Mouse (Mus musculus) lung, adult 2 months (tissue): ENCODE data around the gene Mob1b. TPM values are rescaled to one million over a fixed set of nuclear protein-coding genes. Genes with fewer than 3 reads are reported as not detected.

Experiments used
- DNase-seq: peaks from one replicate; pipeline ENCODE4 v3.0.0; 2022
- H3K4me1 ChIP-seq: fragments of 200-500 bp; 2 replicates; pipeline ENCODE4 v1.6.1; 2011; ENCODE audit warnings: low read length; ENCODE audit not compliant: control insufficient read depth, insufficient read depth
- H3K4me3 ChIP-seq: fragments of 200-500 bp; replicated peaks from 2 replicates; pipeline ENCODE3; 2011; ENCODE audit warnings: low read depth, mild to moderate bottlenecking, control low read depth, low read length; ENCODE audit errors: extremely low read depth
- CTCF ChIP-seq: fragments of 200-500 bp; IDR thresholded peaks from 2 replicates; pipeline ENCODE4 v1.5.1; 2011; ENCODE audit warnings: mild to moderate bottlenecking, low read length, control low read depth; ENCODE audit not compliant: insufficient read depth
- POLR2A ChIP-seq: fragments of 200-500 bp; IDR thresholded peaks from 2 replicates; pipeline ENCODE4 v1.6.1; 2011; ENCODE audit warnings: low read depth, mild to moderate bottlenecking, control low read depth, low read length, borderline replicate concordance; ENCODE audit errors: extremely low read depth
- WGBS: fragments of 180-500 bp; shearing (Covaris S2); methylation state at CpG from one replicate; pipeline ENCODE4 v1.1.7; 2018; 5-methylcytosine and 5-hydroxymethylcytosine counted together
- polyA plus RNA-seq: library from polyadenylated mRNA; depleted of rRNA; stranded (reverse); fragments of >200 nt; gene quantifications from 2 replicates; pipeline ENCODE4 v1.2.3, GENCODE M21; 2012

Gene Mob1b
- polyA plus RNA-seq, 1 experiment: 7.1 TPM

DNA sequence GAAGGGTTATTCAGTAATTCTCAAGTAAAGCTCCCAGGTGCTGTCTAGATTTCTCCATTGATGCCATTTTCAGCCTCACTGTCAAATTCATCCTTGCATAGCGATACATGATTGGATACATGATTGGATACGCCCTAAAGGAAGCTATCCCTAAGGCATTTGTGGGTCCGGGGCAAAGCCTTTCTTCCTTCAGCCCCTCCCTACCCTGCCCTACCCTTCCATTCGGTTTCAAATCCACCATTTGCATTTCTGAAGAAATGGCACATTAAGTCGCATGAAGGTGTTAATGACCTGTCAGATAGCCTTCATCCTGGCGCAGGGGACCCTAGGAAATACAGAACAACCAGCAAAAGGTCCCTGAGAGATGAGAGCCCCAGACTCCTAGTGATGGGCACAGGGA lies 35.3 kb upstream of the Mob1b start:
- 18% methylated on average over 6 of the region's 6 CpGs for WGBS
- no peak for TF ChIP-seq CTCF
- no peak for TF ChIP-seq POLR2A
- H3K4me3 ChIP-seq: no peak overlapping the region
- H3K4me1 ChIP-seq: no peaks in the 10 kb centered on the region
- no peak for DNase-seq

DNA sequence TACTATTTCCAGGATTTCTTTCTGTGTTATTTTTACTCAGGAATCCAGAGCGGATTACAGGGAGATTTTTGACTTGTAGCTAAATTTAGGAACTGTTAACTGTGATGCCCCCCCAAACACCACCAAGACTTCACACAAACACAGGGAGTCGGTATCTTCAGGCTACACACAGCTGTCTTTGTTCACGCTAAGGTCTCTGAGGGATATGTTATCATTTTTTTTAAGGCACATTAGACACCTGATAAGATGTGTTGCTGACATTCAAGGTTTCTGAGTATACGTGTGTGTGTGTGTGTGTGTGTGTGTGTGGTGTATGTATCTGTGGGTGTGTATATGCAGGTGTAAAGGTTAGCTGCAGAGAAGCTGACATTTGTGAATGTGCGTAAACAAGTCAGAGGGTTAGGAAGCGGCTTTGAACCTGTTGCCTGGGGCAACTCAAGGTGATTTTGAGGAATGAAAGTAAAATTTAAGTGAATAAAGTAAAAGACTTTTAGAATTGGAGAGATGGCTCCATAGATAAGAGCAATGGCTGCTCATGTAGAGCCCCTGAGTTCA lies 34.8 kb upstream of the Mob1b start:
- no peak for DNase-seq
- 41% methylated on average over 6 of the region's 6 CpGs for WGBS
- no peaks in the 10 kb centered on the region for H3K4me1 ChIP-seq
- H3K4me3 ChIP-seq: no peak overlapping the region
- TF ChIP-seq CTCF: no peak
- no peak for TF ChIP-seq POLR2A

DNA sequence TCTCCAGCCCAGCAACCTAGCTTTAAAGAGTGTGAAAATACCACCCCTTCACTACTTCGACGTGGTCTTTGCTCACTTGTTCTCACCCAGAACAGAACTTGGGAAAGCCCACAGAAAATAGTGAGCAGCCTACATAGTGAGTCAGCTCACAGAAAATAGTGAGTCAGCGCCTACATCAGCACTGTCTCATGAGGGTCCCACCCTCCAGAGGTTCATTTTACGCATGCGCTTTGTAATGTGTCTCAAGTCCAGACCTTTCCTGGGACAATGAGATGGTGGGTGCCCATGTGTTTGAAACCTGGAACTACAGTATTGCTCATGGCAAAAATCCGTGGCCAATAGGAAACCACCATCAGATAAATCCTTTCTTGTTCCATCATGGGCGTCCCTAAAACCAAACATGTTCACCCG lies 32.7 kb upstream of the Mob1b start:
- Histone ChIP-seq H3K4me1 (no peaks in the 10 kb centered on the region), H3K4me3 (no peak overlapping the region)
- DNase-seq: no peak
- TF ChIP-seq CTCF (no peak), POLR2A (no peak)
- WGBS: 73% methylated on average over 8 of the region's 8 CpGs

DNA sequence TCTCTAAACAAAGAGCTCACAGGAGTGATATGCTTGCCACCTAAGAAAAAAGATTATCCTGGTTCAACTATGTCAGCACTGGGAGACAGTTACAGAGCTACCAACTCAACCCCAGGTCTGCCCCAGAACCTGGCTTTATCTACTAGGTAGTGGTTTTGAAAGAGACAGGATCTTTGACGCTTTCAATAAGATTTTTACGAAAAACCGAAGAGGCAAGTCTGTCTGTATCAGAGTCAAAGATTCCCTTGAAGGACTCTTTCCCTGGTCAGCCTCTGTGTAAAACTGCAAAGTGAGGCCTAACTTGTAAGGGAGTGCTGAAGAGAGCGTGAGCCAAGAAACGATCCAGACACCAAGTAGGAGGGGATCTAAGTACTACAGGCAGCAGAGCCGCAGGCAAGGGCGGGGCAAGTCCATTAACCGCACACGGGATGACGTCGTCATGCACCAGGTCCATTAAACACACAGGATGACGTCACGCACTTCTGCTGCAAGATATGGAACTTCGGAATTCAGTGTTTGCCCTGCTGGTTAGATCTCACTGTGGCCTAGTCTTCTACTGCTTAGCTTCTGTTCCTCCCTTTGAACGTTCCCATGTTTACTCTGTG lies 32.0 kb upstream of the Mob1b start:
- no peak for DNase-seq
- TF ChIP-seq POLR2A (no peak), CTCF (no peak)
- H3K4me3 ChIP-seq: no peak overlapping the region
- 62% methylated on average over 15 of the region's 15 CpGs for WGBS
- H3K4me1 ChIP-seq: no peaks in the 10 kb centered on the region

DNA sequence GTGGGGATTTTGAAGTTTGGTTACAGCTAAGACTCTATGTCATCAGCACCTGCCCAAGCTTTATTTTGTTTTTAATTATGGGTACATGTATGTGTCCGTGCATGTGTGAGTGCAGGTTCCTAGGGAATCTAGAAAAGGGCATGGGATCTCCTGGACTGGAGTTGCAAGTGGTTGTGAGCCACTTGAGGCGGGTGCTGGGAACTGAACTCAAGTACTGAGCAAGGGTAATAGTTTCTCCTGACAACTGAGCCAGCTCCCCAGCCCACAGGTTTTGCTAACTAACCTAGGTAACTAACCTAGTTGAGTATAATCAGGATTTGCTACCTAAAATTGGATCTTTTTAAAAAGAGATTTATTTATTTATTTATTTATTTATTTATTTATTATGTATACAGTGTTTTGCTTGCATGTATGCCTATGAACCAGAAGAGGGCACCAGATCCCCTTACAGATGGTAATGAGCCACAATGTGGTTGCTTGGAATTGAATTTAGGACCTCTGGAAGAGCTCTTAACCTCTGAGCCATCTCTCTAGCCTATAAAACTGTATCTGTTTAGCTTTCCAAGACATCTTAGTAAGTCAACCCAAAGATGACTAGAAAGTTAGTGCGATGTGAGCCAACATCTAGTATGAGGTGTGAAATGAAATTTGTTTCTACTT lies 31.2 kb upstream of the Mob1b start:
- 74% methylated on average over 3 of the region's 3 CpGs for WGBS
- DNase-seq: no peak

DNA sequence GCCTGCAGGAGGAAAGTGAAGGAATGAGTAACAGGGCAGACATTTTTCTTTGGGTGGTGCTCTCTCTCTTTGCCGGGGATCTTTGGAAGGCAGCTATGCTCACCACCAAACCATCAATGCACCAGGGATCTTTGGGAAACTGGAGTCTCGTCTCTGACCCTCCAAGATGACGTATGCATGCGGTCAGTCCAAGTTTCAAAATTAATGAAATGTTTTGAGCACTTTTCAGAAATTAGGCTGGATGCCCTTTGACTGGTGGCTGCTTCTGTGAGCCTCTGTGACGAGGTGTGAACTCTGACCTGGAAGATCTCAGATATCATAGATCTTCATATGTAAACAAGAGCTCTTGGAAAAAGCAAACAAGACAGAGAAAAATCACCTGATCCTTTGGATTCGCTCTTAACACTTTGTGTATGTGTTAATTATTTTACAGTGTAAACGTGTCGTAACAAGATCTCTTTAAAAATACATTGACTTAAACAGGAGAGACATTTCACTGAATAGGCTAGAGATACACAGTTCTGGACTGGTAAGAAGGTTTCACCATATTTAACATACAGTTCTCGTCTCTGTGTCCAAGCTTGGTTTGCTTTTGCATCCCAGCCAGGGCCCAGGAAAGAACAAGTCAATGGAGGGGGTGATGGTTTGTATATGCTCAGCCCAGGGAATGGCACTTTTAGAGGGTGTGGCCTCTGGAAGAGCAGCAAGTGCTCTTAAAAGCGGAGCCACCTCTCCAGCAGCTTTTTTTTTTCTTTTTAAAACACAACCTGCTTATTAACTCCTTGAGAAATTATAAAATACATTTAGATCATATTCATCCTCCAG lies 29.8 kb upstream of the Mob1b start:
- 38% methylated on average over 10 of the region's 10 CpGs for WGBS
- Histone ChIP-seq H3K4me1 (no peaks in the 10 kb centered on the region), H3K4me3 (no peak overlapping the region)
- TF ChIP-seq CTCF: no peak
- TF ChIP-seq POLR2A: no peak
- DNase-seq: no peak

More for the DNA sequence above, 31.2 kb upstream of the Mob1b start:
- H3K4me3 ChIP-seq: no peak overlapping the region
- TF ChIP-seq POLR2A (no peak), CTCF (no peak)
- H3K4me1 ChIP-seq: no peaks in the 10 kb centered on the region

DNA sequence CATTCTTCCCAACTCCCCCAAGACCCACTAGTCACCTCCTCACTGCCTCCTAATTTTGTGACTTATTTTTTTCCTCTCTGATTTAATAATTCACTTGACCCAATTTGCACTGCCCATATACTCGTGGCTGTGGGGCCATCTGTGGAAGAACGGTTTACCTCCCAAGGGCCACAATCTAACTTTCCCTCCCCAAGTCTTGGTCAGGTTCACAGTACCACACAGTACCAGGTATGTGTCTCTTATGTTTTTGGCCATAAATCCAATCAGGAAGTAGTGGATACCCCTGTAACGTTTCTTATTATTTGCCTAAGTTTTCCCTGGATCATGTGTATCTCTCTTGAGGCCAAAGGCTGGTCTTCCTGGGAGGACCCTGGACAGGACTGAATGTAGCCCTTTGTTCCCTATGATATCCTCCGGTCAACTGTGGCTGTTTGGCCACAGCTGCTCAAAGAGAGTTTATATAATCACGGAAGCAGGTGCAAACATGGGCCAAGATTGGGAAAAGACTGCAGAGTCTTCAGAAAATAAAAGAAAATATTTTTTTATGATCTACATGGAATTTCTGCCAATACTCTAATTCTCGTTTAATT lies 29.1 kb upstream of the Mob1b start:
- TF ChIP-seq POLR2A (no peak), CTCF (no peak)
- H3K4me3 ChIP-seq: no peak overlapping the region
- no peaks in the 10 kb centered on the region for H3K4me1 ChIP-seq
- DNase-seq: no peak
- WGBS: 48% methylated on average over 6 of the region's 6 CpGs

DNA sequence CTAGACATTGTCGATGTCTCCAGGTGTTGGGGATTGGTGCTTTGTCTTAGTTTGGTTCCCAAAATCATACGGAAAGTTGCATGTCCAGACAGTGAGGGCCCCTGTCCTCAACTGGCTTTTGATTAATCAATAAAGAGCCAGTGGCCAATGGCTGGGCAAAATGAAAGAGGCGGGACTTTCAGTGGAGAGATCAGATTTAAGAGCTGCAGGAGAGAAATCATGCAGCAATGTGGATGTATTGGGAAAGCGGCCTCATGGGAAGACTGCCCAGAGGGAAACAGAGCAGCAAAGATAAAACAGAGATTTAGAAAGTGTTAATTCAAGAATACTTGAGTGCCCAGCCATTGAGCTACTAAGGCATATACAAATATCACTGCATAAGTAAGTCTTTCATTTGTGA lies 28.1 kb upstream of the Mob1b start:
- Histone ChIP-seq H3K4me1 (no peaks in the 10 kb centered on the region), H3K4me3 (no peak overlapping the region)
- DNase-seq: no peak
- 72% methylated on average over 4 of the region's 4 CpGs for WGBS
- TF ChIP-seq POLR2A: no peak
- TF ChIP-seq CTCF: no peak

DNA sequence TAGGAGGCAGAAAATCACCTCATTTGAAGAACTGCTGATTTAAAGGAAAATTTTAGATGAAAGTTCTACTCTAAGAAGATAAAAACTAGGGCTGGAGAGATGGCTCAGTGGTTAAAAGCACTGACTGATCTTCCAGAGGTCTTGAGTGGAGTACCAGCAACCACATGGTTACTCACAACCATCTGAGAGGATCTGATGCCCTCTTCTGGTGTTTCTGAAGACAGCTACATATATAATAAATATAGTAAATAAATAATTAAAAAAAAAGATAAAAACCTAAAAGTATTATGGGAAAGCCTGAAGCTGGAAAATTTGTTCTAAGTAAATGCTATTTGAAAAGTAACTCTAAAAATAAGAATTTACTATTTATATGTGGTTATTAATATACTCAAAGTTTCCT lies 27.6 kb upstream of the Mob1b start:
- Histone ChIP-seq H3K4me3 (no peak overlapping the region), H3K4me1 (no peaks in the 10 kb centered on the region)
- TF ChIP-seq CTCF: no peak
- no peak for TF ChIP-seq POLR2A
- DNase-seq: no peak

DNA sequence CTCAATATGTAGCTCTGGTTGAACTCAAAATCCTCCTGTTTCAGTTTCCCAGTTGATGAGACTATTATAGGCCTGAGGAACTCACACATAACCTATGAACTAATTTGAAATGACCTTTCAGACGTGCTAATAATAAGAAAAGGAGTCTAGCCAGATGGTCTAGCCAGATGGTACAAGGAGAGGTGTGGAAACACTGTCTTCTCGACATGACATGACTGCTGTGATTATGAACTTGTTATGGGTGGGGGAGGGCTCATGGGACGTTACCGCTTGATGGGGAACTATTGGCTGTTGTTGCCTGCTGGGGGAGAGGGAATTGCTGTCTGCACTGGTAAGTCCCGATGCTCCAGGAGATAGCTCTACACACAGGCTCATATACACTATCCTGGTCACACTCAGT lies 23.4 kb upstream of the Mob1b start:
- H3K4me3 ChIP-seq: no peak overlapping the region
- H3K4me1 ChIP-seq: no peaks in the 10 kb centered on the region
- TF ChIP-seq POLR2A (no peak), CTCF (no peak)
- WGBS: 75% methylated on average over 5 of the region's 5 CpGs
- no peak for DNase-seq
